Mouse (Mus musculus) heart, embryonic 12.5 days (tissue): ENCODE data around the gene Nt5c3b. TPM values are rescaled to one million over a fixed set of nuclear protein-coding genes. Genes with fewer than 3 reads are reported as not detected.

Source experiments
- ATAC-seq: fragments of 200-750 bp; cut with Nextera tagmentation; 2 replicates; pipeline ENCODE4 v1.8.0; 2017; ENCODE audit warnings: moderate TSS enrichment, moderate library complexity; ENCODE audit not compliant: insufficient number of reproducible peaks, low FRiP score
- H3K27ac ChIP-seq: fragments of 300-500 bp; sonication (generic); 2 replicates; pipeline ENCODE4 v1.5.1; 2016; ENCODE audit warnings: mild to moderate bottlenecking, moderate library complexity; ENCODE audit not compliant: poor library complexity, severe bottlenecking
- H3K27me3 ChIP-seq: fragments of 300-500 bp; sonication (generic); replicated peaks from 2 replicates; pipeline ENCODE4 v1.6.1; 2016; ENCODE audit warnings: mild to moderate bottlenecking, moderate library complexity
- H3K36me3 ChIP-seq: fragments of 300-500 bp; sonication (generic); 2 replicates; pipeline ENCODE4 v1.6.1; 2016; ENCODE audit warnings: mild to moderate bottlenecking, moderate library complexity
- H3K4me1 ChIP-seq: fragments of 300-500 bp; sonication (generic); replicated peaks from 2 replicates; pipeline ENCODE4 v1.6.1; 2016; ENCODE audit warnings: mild to moderate bottlenecking
- H3K4me2 ChIP-seq: fragments of 300-500 bp; sonication (generic); 2 replicates; pipeline ENCODE4 v1.6.1; 2016; ENCODE audit warnings: mild to moderate bottlenecking, moderate library complexity
- H3K4me3 ChIP-seq: fragments of 300-500 bp; sonication (generic); 2 replicates; pipeline ENCODE4 v1.5.1; 2016; ENCODE audit warnings: mild to moderate bottlenecking
- H3K9ac ChIP-seq: fragments of 300-500 bp; sonication (generic); 2 replicates; pipeline ENCODE4 v1.6.1; 2016; ENCODE audit warnings: mild to moderate bottlenecking, moderate library complexity
- H3K9me3 ChIP-seq: fragments of 300-500 bp; sonication (generic); replicated peaks from 2 replicates; pipeline ENCODE4 v1.6.1; 2016; ENCODE audit warnings: mild to moderate bottlenecking, moderate library complexity
- WGBS: fragments of 180-500 bp; shearing (Covaris S2); methylation state at CpG from one replicate; pipeline ENCODE4 v1.1.7; 2016; 5-methylcytosine and 5-hydroxymethylcytosine counted together
- polyA plus RNA-seq: library from polyadenylated mRNA; unstranded; fragments of >200 nt; fragmentation: Nextera tagmentation; extraction: Ambion mirVana; gene quantifications from 2 replicates; pipeline ENCODE4 v1.2.1, GENCODE M21; 2016

Nt5c3b gene
- polyA plus RNA-seq, 1 experiment from 2014 or later = 104 TPM

- Histone ChIP-seq H3K4me3 (no peak overlapping the region), H3K36me3 (no peaks in the 10 kb centered on the region), H3K27me3 (no peaks in the 10 kb centered on the region), H3K9ac (no peak overlapping the region), H3K4me2 (no peak overlapping the region), H3K9me3 (no peaks in the 10 kb centered on the region), H3K27ac (no peak overlapping the region), H3K4me1 (peaks cover 81% of the 10 kb centered on the region)
- WGBS = 89% methylated on average over 7 of the region's 7 CpGs
- no peak for ATAC-seq
These were observed 43.1 kb downstream of the Nt5c3b start for GRCm38 (mm10) chr11:100398517-100398916.

GRCm38 (mm10) chr11:100397600-100398389 is 43.8 kb downstream of the Nt5c3b start, which contains the start of gene Jup:
Gene Jup, minus strand, starts transcription at chr11:100397763.
- 1% methylated on average over 37 of the region's 37 CpGs for WGBS
- peak within 1 kb of the TSS; percentile 84 for H3K27ac ChIP-seq
- no peaks in the 10 kb centered on the region for H3K27me3 ChIP-seq
- peak; percentile 97 for ATAC-seq
- H3K9ac ChIP-seq = peak within 1 kb of the TSS; percentile 95
- H3K4me2 ChIP-seq = peak within 1 kb of the TSS; percentile 81
- H3K4me1 ChIP-seq = peaks cover 81% of the 10 kb centered on the region
- H3K36me3 ChIP-seq = peaks cover 7% of the 10 kb centered on the region
- peak within 1 kb of the TSS; percentile 92 for H3K4me3 ChIP-seq
- H3K9me3 ChIP-seq = no peaks in the 10 kb centered on the region

- Histone ChIP-seq H3K27me3 (no peaks in the 10 kb centered on the region), H3K9ac (peak overlapping the region; percentile 95), H3K27ac (peak overlapping the region; percentile 84), H3K4me1 (peaks cover 81% of the 10 kb centered on the region), H3K4me2 (peak overlapping the region; percentile 81), H3K9me3 (no peaks in the 10 kb centered on the region), H3K36me3 (peaks cover 12% of the 10 kb centered on the region), H3K4me3 (peak overlapping the region; percentile 92)
- WGBS = 2% methylated on average over 42 of the region's 42 CpGs
- peak; percentile 12 for ATAC-seq
These were observed 44.6 kb downstream of the Nt5c3b start for GRCm38 (mm10) chr11:100396886-100397599.

- H3K9me3 ChIP-seq = no peaks in the 10 kb centered on the region
- ATAC-seq = no peak
- WGBS = 15% methylated on average over 17 of the region's 17 CpGs
- H3K4me2 ChIP-seq = peak overlapping the region; percentile 81
- peaks cover 81% of the 10 kb centered on the region for H3K4me1 ChIP-seq
- H3K27ac ChIP-seq = peak overlapping the region; percentile 84
- H3K36me3 ChIP-seq = peaks cover 15% of the 10 kb centered on the region
- H3K27me3 ChIP-seq = no peaks in the 10 kb centered on the region
- peak overlapping the region; percentile 95 for H3K9ac ChIP-seq
- H3K4me3 ChIP-seq = peak overlapping the region; percentile 92
These were observed 45.6 kb downstream of the Nt5c3b start for GRCm38 (mm10) chr11:100395861-100396631.

DNA sequence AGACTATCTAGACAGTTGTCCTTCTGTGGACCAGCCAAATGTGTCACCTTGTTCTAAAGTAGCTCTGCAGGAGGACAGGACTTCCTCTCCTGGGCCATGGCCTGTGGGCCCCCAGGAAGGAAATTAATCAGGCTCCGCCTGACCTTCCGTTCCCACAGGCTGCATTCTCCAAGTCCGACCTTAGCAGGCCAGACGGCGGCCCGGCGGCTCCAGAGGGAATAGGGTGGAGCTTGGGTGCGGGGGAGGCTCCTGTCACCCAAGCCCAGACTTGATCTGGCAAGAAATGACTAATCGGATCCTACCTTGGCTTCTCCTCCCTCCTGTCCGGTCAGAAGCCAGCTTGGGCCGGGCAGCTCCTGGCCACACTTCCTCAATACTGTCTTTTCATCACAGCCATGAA is 46.4 kb downstream of the Nt5c3b start:
- no peaks in the 10 kb centered on the region for H3K27me3 ChIP-seq
- H3K4me1 ChIP-seq = peaks cover 81% of the 10 kb centered on the region
- peak overlapping the region; percentile 92 for H3K4me3 ChIP-seq
- peak overlapping the region; percentile 84 for H3K27ac ChIP-seq
- H3K4me2 ChIP-seq = peak overlapping the region; percentile 81
- WGBS = 5% methylated on average over 11 of the region's 11 CpGs
- H3K36me3 ChIP-seq = peaks cover 15% of the 10 kb centered on the region
- H3K9ac ChIP-seq = peak overlapping the region; percentile 95
- no peak for ATAC-seq
- no peaks in the 10 kb centered on the region for H3K9me3 ChIP-seq

- Histone ChIP-seq H3K9me3 (no peaks in the 10 kb centered on the region), H3K4me2 (peak overlapping the region; percentile 81), H3K4me3 (peak overlapping the region; percentile 92), H3K27ac (peak overlapping the region; percentile 84), H3K4me1 (peaks cover 82% of the 10 kb centered on the region), H3K36me3 (peaks cover 15% of the 10 kb centered on the region), H3K9ac (peak overlapping the region; percentile 95), H3K27me3 (no peaks in the 10 kb centered on the region)
- ATAC-seq = no peak
- 64% methylated on average over 5 of the region's 5 CpGs for WGBS
These were observed 47.1 kb downstream of the Nt5c3b start for GRCm38 (mm10) chr11:100394353-100395074.

GRCm38 (mm10) chr11:100393733-100394132 is 47.9 kb downstream of the Nt5c3b start:
- no peaks in the 10 kb centered on the region for H3K9me3 ChIP-seq

GRCm38 (mm10) chr11:100392958-100393357 is 48.6 kb downstream of the Nt5c3b start:
- no peak overlapping the region for H3K4me2 ChIP-seq
- no peak for ATAC-seq
- H3K36me3 ChIP-seq = peaks cover 15% of the 10 kb centered on the region
- no peaks in the 10 kb centered on the region for H3K27me3 ChIP-seq
- H3K4me1 ChIP-seq = peaks cover 89% of the 10 kb centered on the region
- WGBS = 78% methylated on average over 5 of the region's 5 CpGs
- peak overlapping the region; percentile 3; the same call in 1 of the 2 replicates for H3K27ac ChIP-seq
- no peak overlapping the region for H3K9ac ChIP-seq
- no peak overlapping the region for H3K4me3 ChIP-seq
- H3K9me3 ChIP-seq = no peaks in the 10 kb centered on the region

More at GRCm38 (mm10) chr11:100393733-100394132, 47.9 kb downstream of the Nt5c3b start:
- Histone ChIP-seq H3K9ac (peak overlapping the region; percentile 16; the same call in 1 of the 2 replicates), H3K36me3 (peaks cover 15% of the 10 kb centered on the region), H3K4me1 (peaks cover 84% of the 10 kb centered on the region), H3K27me3 (no peaks in the 10 kb centered on the region), H3K4me2 (peak overlapping the region; percentile 34), H3K4me3 (no peak overlapping the region), H3K27ac (no peak overlapping the region)
- 63% methylated on average over 7 of the region's 7 CpGs for WGBS
- no peak for ATAC-seq

- no peaks in the 10 kb centered on the region for H3K27me3 ChIP-seq
- H3K27ac ChIP-seq = peak overlapping the region; percentile 37; the same call in 1 of the 2 replicates
These were observed 49.7 kb downstream of the Nt5c3b start for GRCm38 (mm10) chr11:100391884-100392345.

More at GRCm38 (mm10) chr11:100391884-100392345, 49.7 kb downstream of the Nt5c3b start:
- Histone ChIP-seq H3K4me1 (peaks cover 98% of the 10 kb centered on the region), H3K36me3 (peaks cover 18% of the 10 kb centered on the region), H3K9me3 (no peaks in the 10 kb centered on the region), H3K9ac (no peak overlapping the region), H3K4me3 (no peak overlapping the region), H3K4me2 (no peak overlapping the region)
- ATAC-seq = no peak
- 93% methylated on average over 7 of the region's 7 CpGs for WGBS
